8 mouse cellular contexts compared by ENCODE assay signal in the genomic region with DNA sequence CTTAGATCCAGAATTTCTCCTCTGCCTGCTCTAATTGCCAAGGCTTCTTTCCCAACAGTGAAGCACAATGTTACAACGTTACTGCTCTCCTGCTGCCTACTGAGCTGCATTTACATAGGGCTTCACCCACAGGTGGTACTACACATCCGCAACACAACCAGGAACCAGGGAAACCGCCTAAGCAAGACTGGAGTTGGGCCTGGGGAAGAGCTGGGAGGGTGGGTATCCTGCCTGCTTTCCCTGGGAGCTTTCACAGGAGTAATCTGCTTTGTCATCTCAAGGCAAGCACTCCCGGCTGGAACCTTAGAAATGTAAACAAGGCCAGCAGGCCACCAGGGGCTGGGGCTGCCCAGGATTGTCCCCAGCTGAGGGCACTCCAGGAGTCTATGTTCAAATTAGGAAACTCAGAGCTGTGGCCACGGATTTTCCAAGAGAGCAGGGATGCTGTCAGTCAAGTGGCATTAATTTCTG. TPM values are rescaled to one million over a fixed set of nuclear protein-coding genes. Genes with fewer than 3 reads are reported as not detected.
A peak's percentile ranks its signal among the peaks of the same experiment; 100 is the strongest.
DNase-seq lines count a peak whose midpoint lies in the region; ATAC-seq and TF ChIP-seq lines count a peak whose summit lies in the region.

No protein-coding gene starts in this region.

- no peak for TF ChIP-seq POLR2A in thymus, adult 2 months (IDR thresholded peaks at IDR 0.05; ENCODE audit: control insufficient read depth, extremely low read depth, insufficient read depth, low read length, poor library complexity)

- peak; percentile 44 for DNase-seq in CD4-positive, CD25-positive, alpha-beta regulatory T cell, adult 2 months (ENCODE audit: low read depth, low spot score)
- DNase-seq in thymus, adult 2 months, result no peak
- DNase-seq in thymus, adult 18-20 months, result no peak
- DNase-seq in lung, postnatal 4 days, result peak; percentile 22 to 45
- DNase-seq in yolk sac, embryonic 10.5 days (ENCODE audit: low spot score), result peak; percentile 76
- DNase-seq in left cerebral cortex, postnatal 14 days (ENCODE audit: low spot score in 2 of 2), result no peak
- DNase-seq in layer of hippocampus, postnatal 14 days (ENCODE audit: low spot score in 2 of 2), result no peak

- peak; percentile 31; the same call in 1 of the 2 replicates for TF ChIP-seq CTCF in thymus, adult 2 months (IDR thresholded peaks at IDR 0.05; ENCODE audit: borderline replicate concordance, control insufficient read depth, extremely low read depth, insufficient read depth, low read length, poor library complexity)

- no peaks in the 10 kb centered on the region for H3K27me3 ChIP-seq in thymus, adult 2 months (ENCODE audit: control insufficient read depth, insufficient read depth, low read length)

- H3K27ac ChIP-seq in thymus, adult 2 months (ENCODE audit: control insufficient read depth, insufficient read depth, low read length), result peak overlapping the region; percentile 67; the same call in 1 of the 2 replicates

- no peak overlapping the region for H3K4me3 ChIP-seq in thymus, adult 2 months (ENCODE audit: control insufficient read depth, insufficient read depth, low read length)

- peaks cover 39% of the 10 kb centered on the region for H3K4me1 ChIP-seq in thymus, adult 2 months (replicated peaks; ENCODE audit: control insufficient read depth, insufficient read depth, low read length)

- H3K36me3 ChIP-seq in thymus, adult 2 months (ENCODE audit: control insufficient read depth, insufficient read depth, low read length), result no peaks in the 10 kb centered on the region

- 57% methylated on average over 5 of the region's 5 CpGs for WGBS in thymus, adult 2 months

- intact Hi-C loops in left cerebral cortex, postnatal 14 days (cut with DNase I), result no loop called here

- ATAC-seq in CD4-positive, CD25-positive, alpha-beta regulatory T cell, adult 4 months, result no peak

RNA-seq across cellular contexts. Expression of a gene that starts 9.0 kb away (rescaled TPM):
- polyA plus RNA-seq in CD4-positive, CD25-positive, alpha-beta regulatory T cell, adult 4 months (2017; shearing (Covaris generic)), result 100 to 1,000 TPM; 545 to 584 TPM
- 145 and 151 TPM in 2 replicates for polyA plus RNA-seq in thymus, adult 2 months (2012; rRNA removed)
- 100 to 1,000 TPM; 172 to 178 TPM for total RNA-seq in left cerebral cortex, postnatal 14 days (2021)
- 100 to 1,000 TPM; 184 to 185 TPM for total RNA-seq in layer of hippocampus, postnatal 14 days (2021)

Comparison
In these comparisons a context has a peak if more than half of its experiments do, and no peak if none do; other contexts are left out.
1. DNase-seq: peak in CD4-positive, CD25-positive, alpha-beta regulatory T cell, adult 2 months (single experiment), lung, postnatal 4 days (2 of 2) and yolk sac, embryonic 10.5 days (single experiment); none in thymus, adult 2 months (single experiment), thymus, adult 18-20 months (0 of 2), left cerebral cortex, postnatal 14 days (0 of 2) and layer of hippocampus, postnatal 14 days (0 of 2).